Mouse (Mus musculus) bone marrow macrophage, adult 2 months (primary cell): ENCODE data around the gene Stxbp6. TPM values are rescaled to one million over a fixed set of nuclear protein-coding genes. Genes with fewer than 3 reads are reported as not detected.

Source experiments
- H3K27ac ChIP-seq: 2 replicates; pipeline ENCODE4 v1.5.1; 2012; ENCODE audit warnings: low read depth, low read length; ENCODE audit not compliant: insufficient read depth
- H3K4me1 ChIP-seq: 2 replicates; pipeline ENCODE4 v1.6.1; 2012; ENCODE audit warnings: low read length; ENCODE audit not compliant: control insufficient read depth, insufficient read depth
- H3K4me3 ChIP-seq: 2 replicates; pipeline ENCODE4 v1.5.1; 2012; ENCODE audit warnings: mild to moderate bottlenecking, low read length, moderate library complexity; ENCODE audit not compliant: insufficient read depth
- CTCF ChIP-seq: IDR thresholded peaks from 2 replicates; pipeline ENCODE4 v1.5.1; 2012; ENCODE audit warnings: low read depth, mild to moderate bottlenecking, low read length, moderate library complexity
- POLR2A ChIP-seq: IDR thresholded peaks from 2 replicates; pipeline ENCODE4 v1.6.1; 2012; ENCODE audit warnings: mild to moderate bottlenecking, low read depth, low read length, borderline replicate concordance
- polyA plus RNA-seq: library from polyadenylated mRNA; stranded (reverse); fragments of >200 nt; gene quantifications from 2 replicates; pipeline ENCODE4 v1.2.4, GENCODE M21; 2012; ENCODE audit not compliant: missing spikeins, insufficient read depth, insufficient read length

Gene Stxbp6
- polyA plus RNA-seq, 1 experiment, result 1.0 TPM

GRCm38 (mm10) chr12:45030681-45031080, 43.8 kb downstream of the Stxbp6 start:
- Histone ChIP-seq H3K27ac (no peak overlapping the region), H3K4me3 (no peak overlapping the region), H3K4me1 (no peaks in the 10 kb centered on the region)
- no peak for TF ChIP-seq CTCF
- no peak for TF ChIP-seq POLR2A

GRCm38 (mm10) chr12:45026347-45026746, 48.2 kb downstream of the Stxbp6 start:
- H3K4me1 ChIP-seq, result no peaks in the 10 kb centered on the region
- H3K4me3 ChIP-seq, result no peak overlapping the region
- no peak for TF ChIP-seq CTCF
- TF ChIP-seq POLR2A, result no peak
- H3K27ac ChIP-seq, result no peak overlapping the region

GRCm38 (mm10) chr12:45020018-45020417, 54.5 kb downstream of the Stxbp6 start:
- Histone ChIP-seq H3K4me3 (no peak overlapping the region), H3K4me1 (no peaks in the 10 kb centered on the region), H3K27ac (no peak overlapping the region)
- no peak for TF ChIP-seq POLR2A
- no peak for TF ChIP-seq CTCF

GRCm38 (mm10) chr12:45019059-45019822, 55.3 kb downstream of the Stxbp6 start:
- H3K4me1 ChIP-seq, result no peaks in the 10 kb centered on the region
- TF ChIP-seq CTCF (no peak), POLR2A (no peak)
- no peak overlapping the region for H3K27ac ChIP-seq
- no peak overlapping the region for H3K4me3 ChIP-seq

GRCm38 (mm10) chr12:45013246-45013756, 61.2 kb downstream of the Stxbp6 start:
- Histone ChIP-seq H3K4me1 (peaks cover 10% of the 10 kb centered on the region), H3K4me3 (no peak overlapping the region), H3K27ac (no peak overlapping the region)
- TF ChIP-seq POLR2A (no peak), CTCF (no peak)

DNA sequence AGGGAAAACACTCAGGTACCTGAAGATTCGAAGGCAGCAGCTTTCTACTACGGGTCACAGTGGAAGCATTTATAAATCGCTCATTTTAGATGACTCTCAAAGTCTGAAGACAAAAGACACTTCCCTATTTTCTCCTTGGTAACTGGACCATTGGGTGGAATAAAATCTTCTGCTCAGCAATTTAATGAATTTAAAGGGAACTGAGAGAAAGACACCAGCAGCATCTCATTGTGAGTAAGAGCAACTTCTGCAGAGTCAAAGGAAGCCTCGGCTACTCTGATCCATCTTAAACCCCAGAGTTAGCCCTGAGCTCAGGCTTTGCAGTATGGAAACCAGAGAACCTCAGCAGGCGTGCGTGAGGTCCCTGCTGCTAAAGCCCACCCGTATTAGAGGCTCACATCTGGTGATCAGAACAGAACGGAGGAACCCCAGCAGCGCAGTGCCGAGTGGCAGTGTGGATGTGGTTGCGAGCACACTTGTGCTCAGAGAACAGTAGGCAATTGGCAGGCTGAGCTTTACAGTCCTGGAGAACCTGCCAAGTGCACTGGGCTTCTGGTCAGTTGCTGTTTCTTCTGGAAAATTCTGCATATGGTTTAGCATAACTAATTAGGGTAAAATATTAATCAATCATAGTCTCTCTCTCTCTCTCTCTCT, 62.9 kb downstream of the Stxbp6 start:
- H3K27ac ChIP-seq, result no peak overlapping the region
- TF ChIP-seq POLR2A (no peak), CTCF (no peak)

GRCm38 (mm10) chr12:45011006-45011405, 63.5 kb downstream of the Stxbp6 start:
- Histone ChIP-seq H3K4me3 (no peak overlapping the region), H3K27ac (no peak overlapping the region), H3K4me1 (peaks cover 10% of the 10 kb centered on the region)
- TF ChIP-seq CTCF (no peak), POLR2A (no peak)

More for the DNA sequence above, 62.9 kb downstream of the Stxbp6 start:
- H3K4me1 ChIP-seq, result peaks cover 10% of the 10 kb centered on the region
- no peak overlapping the region for H3K4me3 ChIP-seq

DNA sequence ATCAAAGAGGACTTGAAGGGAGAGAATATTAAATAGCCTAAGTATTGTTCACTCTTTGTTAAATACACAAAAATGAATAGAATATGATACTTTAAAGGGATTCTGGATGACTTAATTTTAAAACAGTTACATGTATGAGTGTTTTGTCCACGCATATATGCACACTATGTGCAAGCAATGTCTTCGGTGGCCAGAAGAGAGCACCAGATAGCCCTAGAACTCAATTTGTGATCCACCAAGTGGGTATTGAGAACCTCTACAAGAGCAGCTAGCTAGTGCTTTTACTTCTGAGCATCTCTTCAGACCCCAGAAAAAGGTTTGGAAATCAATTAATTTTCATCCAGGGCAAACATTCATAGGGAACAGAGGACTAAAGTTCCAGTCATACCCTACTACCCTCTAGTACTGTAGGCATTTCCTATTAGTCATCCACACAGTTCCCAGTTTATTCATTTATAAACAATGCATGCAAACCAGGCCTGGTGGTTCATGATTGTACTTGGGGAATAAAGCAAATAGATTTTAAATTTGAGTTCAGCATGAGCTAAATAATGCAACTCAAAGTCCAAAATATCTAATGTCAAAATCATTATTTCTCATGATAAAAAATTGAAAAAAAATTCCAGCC, 64.4 kb downstream of the Stxbp6 start:
- Histone ChIP-seq H3K4me3 (no peak overlapping the region), H3K27ac (no peak overlapping the region), H3K4me1 (peaks cover 10% of the 10 kb centered on the region)
- TF ChIP-seq CTCF (no peak), POLR2A (no peak)

- no peak overlapping the region for H3K4me3 ChIP-seq
- no peak overlapping the region for H3K27ac ChIP-seq
- TF ChIP-seq CTCF, result no peak
- no peak for TF ChIP-seq POLR2A
- peaks cover 4% of the 10 kb centered on the region for H3K4me1 ChIP-seq
Observed at GRCm38 (mm10) chr12:45006569-45006968, 67.9 kb downstream of the Stxbp6 start.
